Mouse (Mus musculus) kidney, adult 8-10 months (tissue): ENCODE measurements around the gene Skor1.

Source experiments
- DNase-seq, 2 experiments: peaks; one replicate each; pipeline ENCODE4 v3.0.0; 2022

The Skor1 gene

GRCm38 (mm10) chr9:63148410-63149371 lies at the start of gene Skor1:
Gene Skor1, minus strand, starts transcription at chr9:63148961.
- no peak for DNase-seq

- no peak for DNase-seq
Observed at GRCm38 (mm10) chr9:63197252-63197651, 48.5 kb upstream of the Skor1 start.

- no peak for DNase-seq
Observed at GRCm38 (mm10) chr9:63196114-63196682, 47.4 kb upstream of the Skor1 start.

GRCm38 (mm10) chr9:63195523-63195922 lies 46.8 kb upstream of the Skor1 start:
- DNase-seq = no peak

- DNase-seq = no peak
Observed at GRCm38 (mm10) chr9:63194791-63195190, 46.0 kb upstream of the Skor1 start.

GRCm38 (mm10) chr9:63192809-63193208 lies 44.0 kb upstream of the Skor1 start:
- DNase-seq = no peak

GRCm38 (mm10) chr9:63187310-63187709 lies 38.5 kb upstream of the Skor1 start:
- DNase-seq = no peak

GRCm38 (mm10) chr9:63185249-63185648 lies 36.5 kb upstream of the Skor1 start:
- no peak for DNase-seq

GRCm38 (mm10) chr9:63183864-63184263 lies 35.1 kb upstream of the Skor1 start:
- DNase-seq = no peak

- DNase-seq = no peak
Observed at GRCm38 (mm10) chr9:63182306-63182960, 33.7 kb upstream of the Skor1 start.

- no peak for DNase-seq
Observed at GRCm38 (mm10) chr9:63181337-63182178, 32.8 kb upstream of the Skor1 start.

GRCm38 (mm10) chr9:63178296-63178695 lies 29.5 kb upstream of the Skor1 start:
- peak; percentile 32 to 33 for DNase-seq

GRCm38 (mm10) chr9:63174001-63174721 lies 25.4 kb upstream of the Skor1 start:
- peak; percentile 19 for DNase-seq

- DNase-seq = no peak
Observed at GRCm38 (mm10) chr9:63171951-63172350, 23.2 kb upstream of the Skor1 start.

- DNase-seq = no peak
Observed at GRCm38 (mm10) chr9:63169127-63169526, 20.4 kb upstream of the Skor1 start.

GRCm38 (mm10) chr9:63165070-63165469 lies 16.3 kb upstream of the Skor1 start:
- no peak for DNase-seq

- DNase-seq = no peak
Observed at GRCm38 (mm10) chr9:63163756-63164155, 15.0 kb upstream of the Skor1 start.

GRCm38 (mm10) chr9:63151949-63152348 lies 3.2 kb upstream of the Skor1 start:
- DNase-seq = no peak

- DNase-seq = peak; percentile 42 to 68
Observed at GRCm38 (mm10) chr9:63151072-63151870, 2.5 kb upstream of the Skor1 start.

- no peak for DNase-seq
Observed at GRCm38 (mm10) chr9:63150086-63150800, 1.5 kb upstream of the Skor1 start.
